Mouse (Mus musculus): ENCODE data around the gene Ppme1.

DNA sequence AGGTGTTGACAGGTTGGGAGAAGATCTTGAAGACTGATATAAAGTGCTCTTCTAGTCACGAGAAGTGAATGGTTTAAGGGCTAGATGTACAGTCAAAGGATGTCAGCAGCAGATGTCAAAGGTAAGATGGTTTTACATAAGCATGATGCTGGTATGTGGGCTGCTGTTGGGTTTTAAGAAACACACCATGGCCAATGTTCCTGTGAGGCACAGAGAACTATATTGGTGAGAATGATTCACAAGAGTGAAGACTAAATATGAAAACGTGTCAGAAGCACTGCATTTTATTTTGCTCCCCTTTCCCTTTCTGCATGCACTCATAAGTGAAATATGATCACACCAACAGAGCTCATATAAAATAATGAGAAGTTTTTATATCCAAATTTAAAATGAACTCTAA is 8.9 kb downstream of the Ppme1 start:
- TF ChIP-seq EP300 (IDR thresholded peaks at IDR 0.05), result no peak
- no peak for TF ChIP-seq CTCF (IDR thresholded peaks at IDR 0.05)
